Mouse (Mus musculus) embryonic stem cell, embryonic (primary cell): Measurements from ENCODE around the gene Dcst2.

Experiments
- CTCF ChIA-PET, 4 experiments: fragments of 300-600 bp in 2 of 4; fragments of 350-600 bp in 2 of 4; sonication (Branson Sonifier 250); formaldehyde crosslinking; loops; one replicate each; lab custom pipeline; 2022; ENCODE audit warnings: inconsistent platforms in 2 of 4; lab: Charles Lee
- POLR2A ChIA-PET, 4 experiments: fragments of 300-600 bp in 2 of 4; fragments of 350-600 bp in 2 of 4; sonication (Branson Sonifier 250); formaldehyde crosslinking; loops; one replicate each; lab custom pipeline; 2022; ENCODE audit warnings: antibody characterized with exemption in 4 of 4, inconsistent platforms in 1 of 4; lab: Charles Lee

Dcst2 gene

DNA sequence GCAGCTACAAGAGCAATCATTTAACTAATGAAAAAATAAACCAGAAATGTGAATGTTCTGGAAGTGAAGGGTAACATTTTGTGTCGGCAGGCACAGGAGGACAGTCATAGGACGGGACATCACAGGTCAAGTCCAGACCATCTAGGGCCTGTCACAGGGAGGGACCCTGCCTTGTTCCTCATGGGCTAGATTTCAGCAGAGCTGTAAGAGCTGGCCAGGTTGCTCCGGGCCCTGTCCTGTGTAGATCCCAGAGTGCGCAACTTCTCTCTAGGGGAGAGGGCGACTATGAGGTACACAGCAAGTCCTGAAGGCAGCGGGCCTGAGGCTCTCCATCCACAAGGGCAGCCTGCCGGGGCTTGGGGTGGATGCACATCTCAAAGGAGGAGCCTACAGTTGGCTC lies at the start of gene Dcst2:
Dcst2 (plus strand) TSS at position 301 of the 400 bp plus-strand sequence.
- CTCF ChIA-PET = interaction anchor here in 2 of 4 experiments (0.6 kb wide), 2 partner anchors 16 to 225 kb away, joined by 5 to 9 read pairs; no protein-coding TSS in a partner anchor
- POLR2A ChIA-PET = interaction anchor here in 2 of 4 experiments (0.7 to 1.4 kb wide), 4 partner anchors 12 to 57 kb away, joined by 3 to 4 read pairs (median 4); partner anchors contain the start of genes Adam15 (in 1 of the 2), Cks1b (in 1 of the 2) and Shc1 (in 1 of the 2)

DNA sequence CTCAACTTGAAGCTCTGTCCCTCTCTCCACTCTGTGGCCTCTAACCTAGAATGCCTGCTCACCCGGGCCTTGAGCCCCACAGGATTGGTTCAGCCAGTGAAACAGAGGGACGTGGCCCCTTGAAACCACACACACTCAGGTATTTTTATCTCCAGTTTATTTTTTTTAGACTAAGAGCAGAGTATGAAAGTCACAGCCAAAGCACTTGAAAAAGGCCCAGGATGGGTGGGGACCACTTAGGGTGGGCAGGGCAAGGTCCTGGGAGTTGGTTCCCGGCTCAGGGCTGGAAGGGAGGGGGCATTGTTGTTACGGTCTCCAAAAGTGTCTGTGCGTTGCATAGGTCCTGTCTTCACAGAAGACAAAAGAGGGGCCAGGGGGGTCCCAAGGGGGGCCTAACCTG lies 47.4 kb upstream of the Dcst2 start:
- ChIA-PET CTCF (no interaction called here), POLR2A (interaction anchor here in 1 of 4 experiments (0.6 kb wide), 1 partner anchor 12 kb away, joined by 3 read pairs; no protein-coding TSS in a partner anchor)

DNA sequence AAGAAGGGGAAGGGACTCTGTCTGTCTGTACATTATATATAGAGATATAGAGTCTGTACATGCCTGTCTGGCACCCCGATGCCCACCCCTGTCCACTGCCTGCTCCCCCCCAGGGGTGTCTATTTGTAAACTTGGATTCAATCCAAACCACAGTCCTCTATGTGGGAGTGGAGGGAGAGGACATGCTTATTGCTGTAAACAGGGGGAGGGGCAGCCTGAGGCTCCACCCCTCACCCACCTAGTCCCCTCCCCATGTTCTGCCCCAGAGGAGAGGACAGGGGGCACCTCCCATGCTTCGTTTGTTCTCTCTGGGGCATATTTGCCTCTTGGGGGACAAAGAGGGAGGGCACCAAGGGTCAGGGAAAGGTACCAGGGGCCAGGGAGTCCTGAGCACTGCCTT lies 47.0 kb upstream of the Dcst2 start:
- ChIA-PET POLR2A (interaction anchor here in 2 of 4 experiments (0.5 to 1.6 kb wide), 5 partner anchors 12 to 188 kb away, joined by 3 to 5 read pairs (median 3); no protein-coding TSS in a partner anchor), CTCF (interaction anchor here (0.5 to 3.2 kb wide), 16 partner anchors 9 to 802 kb away, joined by 3 to 61 read pairs (median 4); partner anchors contain the start of genes Adam15 (in 1 of the 4), Efna4 (in 1 of the 4), Krtcap2 (in 1 of the 4) and Pbxip1 (in 1 of the 4))

DNA sequence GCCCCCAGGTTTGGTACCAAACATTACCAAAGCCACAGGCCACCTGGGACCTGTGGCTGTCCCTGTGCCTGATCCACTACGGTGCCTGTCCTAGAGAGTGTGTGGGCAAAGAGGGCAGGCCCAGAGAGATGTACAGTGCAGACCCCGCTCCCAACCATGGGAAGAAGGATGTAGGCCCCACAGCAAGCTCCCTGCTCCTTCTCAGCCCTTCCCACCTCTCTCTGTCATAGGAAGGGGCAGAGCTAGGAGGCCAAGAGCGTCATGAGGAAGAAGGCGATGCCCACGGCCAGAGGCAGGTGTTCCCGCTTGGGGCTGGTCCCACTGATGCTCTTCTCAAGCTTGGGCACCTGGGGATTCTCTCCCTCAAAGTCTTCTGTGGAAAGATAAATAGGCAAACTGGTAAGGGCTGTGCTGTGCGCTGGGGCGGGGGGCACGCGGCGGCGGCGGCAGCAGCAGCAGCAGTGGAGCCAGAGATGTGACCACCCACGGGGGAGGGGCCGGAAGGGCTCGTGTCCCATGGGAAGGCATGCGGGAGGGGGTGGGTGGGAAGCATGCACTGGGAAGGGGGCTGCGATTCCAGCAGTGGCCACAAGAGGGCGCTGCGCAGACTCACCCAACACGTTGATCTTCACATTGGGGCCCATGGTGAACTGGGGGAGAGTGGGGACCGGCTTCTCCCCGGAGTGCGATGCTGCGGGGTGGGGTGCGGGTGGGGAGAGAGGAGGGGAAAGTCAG lies 46.4 kb upstream of the Dcst2 start:
- ChIA-PET POLR2A (interaction anchor here in 2 of 4 experiments (0.5 to 1.6 kb wide), 7 partner anchors 13 to 264 kb away, joined by 3 to 5 read pairs (median 3); partner anchors contain the start of gene Scamp3 (in 1 of the 2)), CTCF (interaction anchor here (0.5 to 3.2 kb wide), 19 partner anchors 10 to 803 kb away, joined by 3 to 61 read pairs (median 4); partner anchors contain the start of genes Adam15 (in 1 of the 4), Efna4 (in 1 of the 4), Krtcap2 (in 1 of the 4) and Pbxip1 (in 1 of the 4))

DNA sequence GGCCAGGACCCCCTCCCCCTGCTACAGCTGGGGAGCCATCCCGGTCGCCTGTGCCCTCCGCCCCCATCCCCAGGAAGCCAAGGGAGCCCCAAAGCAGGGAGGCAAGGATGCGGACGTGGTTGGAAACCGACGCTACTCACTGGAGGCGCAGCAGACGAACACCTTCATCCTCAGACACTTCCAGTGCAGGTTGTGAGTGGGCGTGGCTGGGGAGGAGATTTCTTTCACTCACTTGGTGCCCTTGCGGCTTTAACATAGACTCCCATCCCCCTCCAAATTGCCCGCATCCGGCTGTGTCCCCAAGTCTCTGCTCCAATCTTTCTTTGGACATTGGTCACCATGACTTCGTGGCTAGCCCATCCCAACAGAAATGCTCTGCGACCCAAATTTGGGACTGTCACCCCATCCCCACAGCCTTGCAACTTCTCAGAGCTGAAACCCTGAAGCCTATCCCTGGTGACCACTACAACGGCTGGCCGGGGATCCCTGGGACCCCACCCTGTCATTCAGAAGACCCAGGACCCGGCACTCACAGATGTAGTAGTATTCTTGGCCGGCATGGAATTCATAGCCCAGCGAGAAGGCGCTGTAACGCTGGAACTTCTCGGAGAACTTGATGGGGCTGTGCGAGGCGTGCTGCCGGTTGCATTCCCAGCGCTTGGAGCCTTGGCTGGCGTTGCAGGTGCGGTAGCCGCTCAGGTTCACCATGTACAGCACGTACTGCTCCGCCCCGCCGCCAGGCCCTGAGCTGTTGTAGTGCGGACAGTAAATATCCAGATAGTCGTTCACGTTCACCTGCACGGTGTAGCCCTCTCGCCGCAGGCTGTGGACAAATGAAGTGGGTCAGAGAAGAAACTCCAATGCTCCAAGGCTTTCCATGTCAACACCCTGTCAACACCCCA lies 45.6 kb upstream of the Dcst2 start:
- ChIA-PET POLR2A (interaction anchor here in 3 of 4 experiments (0.6 to 3.4 kb wide), 30 partner anchors 8 to 1055 kb away, joined by 3 to 21 read pairs (median 3); partner anchors contain the start of genes Efna4 (in 1 of the 3), Flad1 (in 1 of the 3), Pygo2 (in 1 of the 3) and Scamp3 (in 1 of the 3)), CTCF (interaction anchor here (0.6 to 3.6 kb wide), 56 partner anchors 8 to 196 kb away, joined by 3 to 61 read pairs (median 5); partner anchors contain the start of genes Adam15 (in 2 of the 4), Efna4 (in 2 of the 4), Krtcap2 (in 2 of the 4) and Cks1b (in 1 of the 4))

DNA sequence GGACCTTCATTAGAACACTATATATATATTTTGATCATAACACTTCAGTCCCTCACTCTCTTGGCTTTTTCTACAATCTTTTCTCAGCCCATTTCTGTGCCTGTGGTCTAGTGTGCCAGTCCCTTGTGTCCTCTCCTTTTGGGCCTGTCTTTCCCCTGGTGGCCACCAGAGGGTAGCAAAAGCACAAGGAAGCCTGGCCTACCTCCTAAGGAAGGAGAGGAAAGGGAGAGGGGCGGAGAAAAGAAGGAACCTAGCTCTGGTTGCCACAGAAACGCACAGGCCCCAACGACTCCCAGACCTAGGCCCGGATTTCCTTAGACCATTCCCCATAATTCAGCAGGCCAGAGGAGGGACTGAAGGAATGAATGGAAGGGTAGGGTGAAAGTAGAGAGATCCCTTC lies 44.9 kb upstream of the Dcst2 start:
- ChIA-PET POLR2A (interaction anchor here in 3 of 4 experiments (0.6 to 3.4 kb wide), 31 partner anchors 8 to 1056 kb away, joined by 3 to 21 read pairs (median 3); partner anchors contain the start of genes Efna4 (in 1 of the 3), Flad1 (in 1 of the 3), Pygo2 (in 1 of the 3) and Scamp3 (in 1 of the 3)), CTCF (interaction anchor here (0.5 to 3.6 kb wide), 71 partner anchors 8 to 1191 kb away, joined by 3 to 61 read pairs (median 5); partner anchors contain the start of genes Adam15 (in 3 of the 4), Efna4 (in 2 of the 4), Krtcap2 (in 2 of the 4) and Cks1b (in 1 of the 4))

DNA sequence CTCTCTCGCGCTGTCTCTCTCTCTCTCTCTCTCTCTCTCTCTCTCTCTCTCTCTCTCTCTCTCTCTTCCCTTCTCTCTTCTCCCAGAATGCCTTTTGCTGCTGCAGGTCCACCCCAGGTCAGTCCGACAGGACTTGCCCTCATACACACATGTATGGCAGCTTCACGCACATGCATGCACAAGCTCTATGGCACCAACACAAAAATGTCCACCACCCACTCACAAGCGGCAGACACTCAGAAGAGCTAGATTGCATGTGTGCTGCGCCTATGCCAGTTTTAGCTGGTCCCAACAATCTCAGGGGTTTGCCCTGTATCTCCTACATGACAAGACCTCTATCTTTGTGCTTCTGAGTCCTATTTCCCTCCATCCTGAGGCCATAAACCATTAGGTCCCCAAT lies 44.5 kb upstream of the Dcst2 start:
- POLR2A ChIA-PET = interaction anchor here in 3 of 4 experiments (0.6 to 3.4 kb wide), 30 partner anchors 9 to 1056 kb away, joined by 3 to 21 read pairs (median 3); partner anchors contain the start of genes Efna4 (in 1 of the 3), Flad1 (in 1 of the 3) and Pygo2 (in 1 of the 3)
- CTCF ChIA-PET = interaction anchor here (0.5 to 3.6 kb wide), 69 partner anchors 9 to 1190 kb away, joined by 3 to 61 read pairs (median 5); partner anchors contain the start of genes Adam15 (in 3 of the 4), Efna4 (in 2 of the 4), Krtcap2 (in 2 of the 4) and Cks1b (in 1 of the 4)

DNA sequence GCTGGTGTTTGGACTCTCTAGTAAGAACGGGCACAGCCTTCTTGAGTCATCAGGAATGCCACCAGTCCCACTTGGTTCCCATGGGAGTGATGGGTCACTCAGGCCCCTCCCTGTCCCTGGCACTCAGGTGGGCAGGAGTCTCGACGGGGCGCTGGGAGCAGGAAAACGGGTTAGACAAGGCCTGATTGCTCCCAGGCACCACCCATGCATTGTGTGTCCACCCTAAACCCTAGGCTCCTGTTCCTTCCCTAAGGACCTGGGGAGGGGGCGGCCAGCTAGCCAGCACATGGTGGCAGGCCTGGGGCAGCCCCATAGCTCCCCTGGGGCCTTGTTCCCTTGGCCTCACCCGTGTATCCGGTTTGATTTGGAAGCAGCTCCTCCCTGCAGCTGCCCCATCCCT lies 43.5 kb upstream of the Dcst2 start:
- ChIA-PET POLR2A (interaction anchor here in 3 of 4 experiments (0.7 to 3.4 kb wide), 12 partner anchors 10 to 158 kb away, joined by 3 to 21 read pairs (median 4); partner anchors contain the start of gene Hcn3 (in 1 of the 3)), CTCF (interaction anchor here (0.5 to 3.6 kb wide), 11 partner anchors 10 to 166 kb away, joined by 3 to 20 read pairs (median 4); partner anchors contain the start of genes Efna4 (in 1 of the 4) and Zbtb7b (in 1 of the 4))

DNA sequence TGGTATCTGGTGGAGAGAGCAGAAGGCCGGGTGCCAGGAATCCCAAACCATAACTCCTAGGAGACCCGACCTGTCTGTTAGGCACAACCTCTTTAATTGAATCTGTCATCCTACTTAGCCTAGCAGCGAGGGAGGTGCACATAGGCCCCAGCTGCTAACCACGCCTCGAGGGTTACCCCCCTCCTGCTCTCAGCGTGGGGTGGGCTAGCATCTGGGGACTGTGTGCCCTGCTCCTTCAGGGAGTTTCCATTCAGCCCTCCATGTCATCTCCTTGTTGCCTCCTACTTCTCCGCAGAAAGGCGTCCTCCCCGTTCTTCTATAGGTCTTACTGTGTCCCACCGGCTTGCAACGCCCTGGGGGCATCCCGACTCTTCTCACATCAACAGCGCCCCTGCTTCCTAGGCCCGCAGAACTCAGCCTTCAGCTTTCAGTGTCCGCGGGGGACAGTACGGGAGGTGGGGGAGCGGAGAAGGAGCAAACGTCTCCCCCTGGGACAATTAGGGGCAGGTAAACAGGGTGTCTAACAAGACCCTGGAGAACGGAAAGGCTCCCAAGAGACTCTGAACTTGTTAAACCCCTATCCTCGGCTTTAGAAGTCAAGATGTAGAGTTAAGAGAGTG lies 42.7 kb upstream of the Dcst2 start:
- ChIA-PET CTCF (interaction anchor here (0.6 to 3.6 kb wide), 16 partner anchors 11 to 165 kb away, joined by 3 to 20 read pairs (median 4); partner anchors contain the start of genes Efna4 (in 1 of the 4), Pmvk (in 1 of the 4), Trim46 (in 1 of the 4) and Zbtb7b (in 1 of the 4)), POLR2A (interaction anchor here in 3 of 4 experiments (0.6 to 3.4 kb wide), 15 partner anchors 10 to 668 kb away, joined by 3 to 21 read pairs (median 4); partner anchors contain the start of gene Hcn3 (in 1 of the 3))

DNA sequence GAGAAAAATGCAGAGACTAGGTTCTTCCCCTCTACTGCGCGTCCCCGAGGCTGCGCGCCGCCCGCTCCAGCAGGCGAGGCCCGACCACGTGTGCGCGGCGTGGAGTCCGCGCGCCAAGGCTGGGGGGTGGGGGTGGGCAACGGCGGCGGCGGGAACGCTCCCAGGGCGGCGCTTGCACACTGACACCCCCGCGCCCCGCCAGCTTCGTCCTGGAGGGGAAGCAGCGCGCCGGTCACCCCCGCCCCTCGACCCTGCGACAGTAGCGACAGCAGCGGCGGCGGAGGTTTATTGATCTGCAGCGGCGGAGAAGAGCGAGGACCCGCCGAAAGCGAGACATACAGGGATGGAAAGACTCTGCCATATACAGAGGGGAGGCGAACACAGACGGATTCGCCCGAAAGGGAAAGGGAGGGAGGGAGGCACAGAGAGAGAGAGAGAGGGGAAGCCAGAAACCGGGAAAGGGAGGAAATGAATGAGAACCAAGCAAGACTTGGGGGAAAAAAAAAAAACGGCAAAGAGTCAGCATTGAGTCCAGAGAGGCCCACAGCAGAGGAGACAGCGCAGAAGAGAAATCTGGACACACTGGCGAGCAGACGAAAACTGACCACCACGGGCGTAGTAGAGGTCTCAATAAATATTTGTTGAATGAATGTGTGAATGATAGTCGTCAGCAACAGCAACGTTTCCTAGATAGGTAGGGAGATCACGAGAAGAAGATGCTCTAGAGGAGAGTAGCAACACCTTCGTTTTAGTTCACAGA lies 42.0 kb upstream of the Dcst2 start:
- POLR2A ChIA-PET = interaction anchor here in 3 of 4 experiments (0.7 to 3.9 kb wide), 18 partner anchors 9 to 669 kb away, joined by 3 to 48 read pairs (median 4); partner anchors contain the start of gene Efna4 (in 2 of the 3)
- CTCF ChIA-PET = interaction anchor here in 2 of 4 experiments (0.9 to 3.6 kb wide), 7 partner anchors 11 to 34 kb away, joined by 3 to 20 read pairs (median 3); partner anchors contain the start of gene Efna4 (in 1 of the 2)

DNA sequence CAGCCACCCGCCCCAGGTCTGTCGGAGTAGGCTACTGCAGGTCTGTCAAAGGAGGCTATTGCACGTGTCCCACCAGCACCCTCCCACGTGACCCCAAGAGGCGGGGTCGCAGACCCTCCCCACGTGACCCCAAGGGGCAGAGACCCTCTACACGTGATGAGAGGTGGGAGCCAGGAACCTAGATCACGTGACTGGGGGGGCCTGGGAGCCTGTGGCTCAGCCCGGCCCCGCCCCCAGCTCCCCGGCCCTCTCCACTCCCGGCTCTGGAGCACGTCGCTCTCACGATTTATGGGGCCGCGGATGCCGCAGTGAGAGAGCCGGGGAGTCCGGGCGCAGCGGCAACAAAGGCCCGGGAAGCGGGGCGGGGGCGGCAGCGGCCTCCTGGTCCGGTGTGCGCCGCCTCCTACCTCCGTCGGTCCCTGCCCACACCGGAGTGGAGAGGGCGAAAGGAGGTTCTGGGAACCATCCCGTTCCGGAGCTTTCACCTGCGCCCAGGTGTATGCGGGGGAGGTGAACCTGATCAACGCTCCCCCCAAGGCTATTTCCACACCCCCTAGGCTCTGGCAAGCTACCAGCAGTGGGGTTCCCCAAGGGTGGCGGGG lies 41.1 kb upstream of the Dcst2 start:
- ChIA-PET POLR2A (interaction anchor here in 3 of 4 experiments (0.7 to 3.9 kb wide), 21 partner anchors 8 to 465 kb away, joined by 3 to 48 read pairs (median 4); partner anchors contain the start of genes Efna4 (in 2 of the 3), Adam15 (in 1 of the 3), Efna1 (in 1 of the 3) and Pbxip1 (in 1 of the 3)), CTCF (interaction anchor here in 2 of 4 experiments (0.6 to 1.8 kb wide), 16 partner anchors 10 to 414 kb away, joined by 3 to 12 read pairs (median 3); partner anchors contain the start of gene Efna4 (in 1 of the 2))

DNA sequence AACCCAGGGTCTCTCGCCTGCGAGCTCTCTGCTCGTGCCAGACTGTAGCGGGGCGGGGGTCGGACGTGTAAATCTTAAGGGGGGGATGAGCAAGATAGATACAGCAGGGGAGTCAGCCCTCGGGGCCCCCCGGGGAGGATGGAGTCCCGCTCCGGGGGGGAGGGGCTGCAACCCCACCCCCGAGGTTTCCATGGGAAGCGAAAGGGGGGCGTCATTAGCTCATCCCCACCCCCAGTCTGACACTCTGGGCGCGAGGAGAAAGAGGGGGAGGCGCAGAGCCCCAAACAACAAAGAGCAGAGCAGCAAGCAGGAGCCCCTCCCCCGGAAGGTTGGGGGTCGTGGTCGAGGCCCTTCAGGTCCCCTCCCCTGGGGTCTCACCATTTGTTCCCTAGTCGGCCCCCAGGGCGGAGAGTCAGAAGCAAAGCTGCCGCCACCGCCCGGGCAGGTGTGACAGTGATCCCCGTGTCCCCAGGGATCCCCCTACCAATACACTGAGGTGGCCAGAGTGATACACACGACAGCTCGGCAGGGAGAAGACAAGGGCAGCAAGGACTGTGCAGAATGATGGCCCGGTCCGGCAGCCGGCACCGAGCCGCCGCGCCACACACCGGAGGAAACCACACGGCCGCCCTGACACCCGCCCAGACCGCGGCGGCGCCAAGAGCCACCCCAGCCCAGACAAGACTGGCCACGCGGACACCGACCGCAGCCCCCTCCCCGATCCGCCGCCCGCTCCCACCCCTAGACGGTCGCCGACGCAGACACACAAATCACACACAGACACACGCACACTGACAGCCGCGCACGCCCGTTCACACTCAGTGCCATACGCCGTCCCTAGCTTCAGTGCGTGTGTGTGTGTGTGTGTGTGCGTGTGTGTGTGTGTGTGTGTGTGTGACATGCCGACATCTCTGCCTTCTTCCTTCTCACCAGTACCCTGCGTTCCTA lies 40.3 kb upstream of the Dcst2 start:
- ChIA-PET POLR2A (interaction anchor here in 3 of 4 experiments (0.6 to 3.9 kb wide), 35 partner anchors 7 to 464 kb away, joined by 3 to 48 read pairs (median 4); partner anchors contain the start of genes Efna4 (in 2 of the 3), Adam15 (in 1 of the 3), Cks1b (in 1 of the 3) and Efna1 (in 1 of the 3)), CTCF (interaction anchor here in 3 of 4 experiments (0.6 to 1.8 kb wide), 23 partner anchors 9 to 1002 kb away, joined by 3 to 12 read pairs (median 3); partner anchors contain the start of genes Efna4 (in 2 of the 3) and Hcn3 (in 1 of the 3))

DNA sequence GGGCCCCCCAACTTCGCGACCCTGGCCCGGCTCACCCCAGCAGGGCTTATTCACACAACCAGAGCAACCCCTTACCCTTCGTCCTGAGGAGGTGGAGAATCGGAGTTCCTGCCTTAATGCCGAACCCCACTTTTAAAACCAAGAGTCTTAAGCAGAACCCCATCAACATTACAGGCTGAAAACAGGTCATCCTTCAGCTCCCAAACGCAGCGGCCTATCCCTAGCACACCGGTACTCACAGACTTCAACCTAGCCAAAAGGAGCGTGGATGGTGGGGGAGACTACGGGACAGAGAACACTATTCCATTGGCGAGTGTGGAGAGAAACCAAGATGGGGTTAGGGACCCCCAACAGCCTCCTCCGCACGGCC lies 39.7 kb upstream of the Dcst2 start:
- ChIA-PET CTCF (interaction anchor here in 3 of 4 experiments (0.6 to 1.7 kb wide), 17 partner anchors 14 to 1002 kb away, joined by 3 to 9 read pairs (median 4); partner anchors contain the start of genes Efna4 (in 2 of the 3) and Hcn3 (in 1 of the 3)), POLR2A (interaction anchor here (0.6 to 3.9 kb wide), 43 partner anchors 9 to 781 kb away, joined by 3 to 48 read pairs (median 4); partner anchors contain the start of genes Efna4 (in 3 of the 4), Adam15 (in 2 of the 4), Cks1b (in 2 of the 4) and Efna1 (in 2 of the 4))
